Mouse (Mus musculus) ES-CJ7 (cell line): Measurements from ENCODE around the gene Pld5.
A peak's percentile ranks its signal among the peaks of the same experiment; 100 is the strongest.
"Not testable (repeated sequence)": the region's sequence is repeated elsewhere in the genome, so short reads cannot be mapped to it uniquely, and the experiment has no call there.

ENCODE experiments used
- DNase-seq: peaks from one replicate; pipeline ENCODE4 v3.0.0; 2011; ENCODE audit warnings: low read depth, low spot score

The Pld5 gene

DNA sequence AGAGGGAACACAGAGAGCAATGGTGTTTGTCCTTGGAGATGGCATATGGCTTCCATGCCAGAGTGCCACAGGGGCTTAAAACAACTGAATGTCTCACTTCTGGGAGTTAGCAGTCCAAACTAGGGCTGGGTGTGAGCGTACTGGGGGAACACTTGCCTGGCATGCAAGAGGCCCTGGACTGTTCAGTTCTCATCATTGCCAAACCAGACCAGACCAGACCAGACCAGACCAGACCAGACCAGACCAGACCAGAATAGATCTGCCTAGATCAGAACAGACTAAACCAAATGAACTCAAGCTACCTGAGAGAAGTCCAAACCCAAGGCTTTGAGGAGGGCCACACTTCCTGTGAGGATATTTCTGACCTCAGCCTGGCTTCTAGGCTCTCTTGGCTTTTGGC is 228.7 kb downstream of the Pld5 start:
- peak; percentile 60 for DNase-seq

DNA sequence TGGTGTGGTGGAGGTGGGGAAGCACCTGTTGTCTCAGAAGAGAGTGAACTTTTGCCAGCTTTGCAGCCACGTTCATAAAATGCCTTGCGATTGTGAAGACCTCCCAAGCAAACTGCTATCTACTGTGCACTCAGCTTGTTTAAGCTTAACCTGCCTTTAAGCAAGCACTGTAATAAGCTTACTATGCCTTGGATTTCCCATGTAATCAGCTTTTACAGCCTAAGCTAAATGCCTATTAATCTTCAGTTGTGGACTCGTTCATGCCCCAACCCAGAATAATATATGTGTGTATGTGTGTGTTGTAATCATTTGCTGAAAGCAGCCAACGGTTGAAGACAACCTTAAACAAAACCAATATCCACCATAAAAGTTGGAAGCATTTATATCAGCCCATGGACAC is 232.1 kb downstream of the Pld5 start:
- DNase-seq, result no peak

- no peak for DNase-seq
Observed at GRCm38 (mm10) chr1:176039923-176040322, 235.2 kb downstream of the Pld5 start.

- no peak for DNase-seq
Observed at GRCm38 (mm10) chr1:176036028-176036427, 239.1 kb downstream of the Pld5 start.

DNA sequence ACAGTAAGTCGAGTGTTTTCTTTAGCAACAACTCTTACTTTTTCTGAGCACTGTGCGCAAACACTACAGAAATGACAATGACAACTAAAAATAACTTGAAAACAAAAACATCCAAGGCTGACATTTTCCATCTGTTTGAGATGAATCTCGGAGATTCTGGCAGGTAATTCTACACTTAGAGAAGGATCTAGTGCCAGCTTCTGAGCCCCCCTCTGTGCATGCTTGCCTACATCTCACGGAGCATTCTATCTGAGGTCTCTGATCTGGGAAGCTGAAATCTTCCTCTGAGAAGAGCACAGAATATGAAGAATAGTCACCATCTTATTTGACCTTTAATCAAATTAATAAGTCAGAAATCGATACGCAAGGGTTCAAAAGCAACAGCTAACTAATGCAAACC is 240.4 kb downstream of the Pld5 start:
- DNase-seq, result no peak

GRCm38 (mm10) chr1:176033698-176034097 is 241.4 kb downstream of the Pld5 start:
- no peak for DNase-seq

DNA sequence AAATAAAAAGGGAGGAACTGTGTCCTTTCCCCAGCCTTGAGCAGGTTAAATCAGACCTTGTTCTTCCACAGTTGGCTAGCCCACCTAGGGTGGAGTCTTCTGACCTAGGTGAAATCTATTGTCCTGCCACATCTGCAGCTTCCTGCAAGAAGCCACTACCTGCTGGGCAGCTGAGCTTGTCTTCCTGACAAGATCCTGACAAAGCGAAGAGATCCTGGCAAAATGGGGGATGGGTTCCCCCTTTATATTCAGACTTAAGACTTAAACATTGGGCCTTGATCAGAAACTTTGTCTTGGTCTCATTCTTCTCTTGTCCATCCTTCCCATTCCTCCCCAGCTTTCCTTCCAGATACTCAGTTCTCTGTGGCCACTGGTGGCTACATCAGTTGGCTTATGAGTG is 246.0 kb downstream of the Pld5 start:
- peak; percentile 91 for DNase-seq

- DNase-seq, result peak; percentile 79
Observed at GRCm38 (mm10) chr1:176028397-176028796, 246.7 kb downstream of the Pld5 start.

DNA sequence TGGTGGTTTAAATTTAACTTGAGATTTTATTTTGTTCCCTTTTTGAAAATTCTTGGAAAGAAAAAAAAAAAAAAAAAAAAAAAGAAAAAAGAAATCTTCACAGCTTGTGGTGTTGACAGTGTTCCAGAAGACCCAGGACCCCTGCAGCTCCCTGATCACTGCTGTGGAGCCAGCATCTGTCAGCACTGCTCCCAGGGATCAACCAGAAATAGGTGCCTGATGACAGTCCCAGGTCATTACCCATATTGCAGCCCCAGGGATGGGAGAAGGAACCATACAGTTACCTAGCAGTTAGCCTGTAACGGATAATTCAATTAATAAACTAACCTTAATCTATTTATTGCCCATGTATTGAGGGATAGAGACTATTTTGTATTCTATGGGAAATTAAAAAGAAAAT is 250.6 kb downstream of the Pld5 start:
- no peak for DNase-seq

DNA sequence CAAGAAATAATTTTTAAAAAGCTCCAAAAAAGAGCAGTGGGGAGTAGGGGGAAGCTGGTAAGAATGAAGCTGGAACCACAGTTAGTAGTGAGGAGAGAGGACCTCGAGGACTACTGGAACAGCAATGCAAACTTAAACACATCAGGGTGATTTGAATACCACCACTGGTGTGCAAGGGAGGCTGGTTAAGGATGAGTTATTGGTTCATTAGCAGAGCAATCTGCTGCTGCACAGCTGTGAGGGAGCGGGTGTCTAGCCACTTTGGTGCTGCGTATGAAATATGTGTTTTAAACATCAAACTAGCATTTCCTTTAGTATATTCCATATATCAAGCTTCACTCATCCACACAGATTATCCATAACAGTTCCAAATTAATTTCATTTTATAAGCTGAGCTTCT is 256.6 kb downstream of the Pld5 start:
- no peak for DNase-seq

DNA sequence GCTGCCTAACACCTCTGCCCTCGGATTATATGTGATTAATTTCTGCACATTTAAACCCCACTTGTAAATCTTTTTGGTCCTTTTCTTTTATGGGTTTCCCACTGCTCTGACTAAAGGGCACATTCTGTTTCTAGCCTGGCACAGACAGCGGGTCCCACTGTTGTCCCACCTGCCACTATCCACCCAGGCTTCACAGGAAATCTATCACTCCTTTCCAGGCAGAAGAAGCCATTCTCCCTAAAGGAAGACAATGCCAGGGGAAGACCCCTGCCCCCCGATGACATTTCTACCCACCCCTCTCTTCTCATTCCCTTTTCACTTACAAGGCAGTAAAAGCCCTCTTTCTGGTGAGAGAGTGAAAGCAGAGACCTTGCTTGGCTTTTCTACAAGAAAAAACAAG is 259.0 kb downstream of the Pld5 start:
- DNase-seq, result no peak

DNA sequence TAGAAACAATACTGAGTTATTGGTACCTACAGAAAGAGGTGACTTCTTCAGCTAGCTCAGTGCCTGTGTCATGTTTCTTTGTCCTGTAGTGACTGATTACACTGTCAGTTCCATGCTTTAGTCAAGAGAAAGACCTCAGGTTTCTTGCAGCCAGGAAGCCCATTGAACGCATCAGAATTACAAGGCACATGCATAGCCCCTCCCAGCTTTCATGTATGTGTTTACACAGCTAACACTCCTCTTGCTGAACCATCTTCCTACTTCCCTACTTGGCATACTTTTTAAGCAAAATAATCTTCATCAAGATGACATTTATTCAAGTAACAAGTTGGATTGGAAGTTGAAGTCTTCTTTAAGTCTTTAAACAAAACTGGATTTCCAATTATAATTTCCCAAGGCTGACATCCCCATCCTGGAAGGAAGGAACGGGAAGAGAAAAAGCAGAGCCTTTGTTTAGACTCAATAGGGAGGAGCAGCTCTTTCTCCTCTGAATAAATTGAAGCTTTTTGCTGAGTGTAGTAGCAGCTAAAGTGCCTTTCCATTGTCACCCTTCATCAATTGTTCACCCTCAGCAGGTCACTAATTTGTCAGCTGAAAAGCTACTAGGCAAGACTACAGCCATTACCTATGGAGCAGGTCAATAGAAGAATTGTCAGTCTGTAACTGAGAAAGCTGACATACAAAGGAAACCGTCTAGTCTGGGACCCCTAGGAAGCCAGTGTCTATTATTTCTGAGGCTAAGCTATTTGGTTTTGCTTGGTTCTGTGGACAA is 261.4 kb downstream of the Pld5 start:
- DNase-seq, result peak; percentile 59

GRCm38 (mm10) chr1:176011535-176011934 is 263.6 kb downstream of the Pld5 start:
- DNase-seq, result no peak

- no peak for DNase-seq
Observed at GRCm38 (mm10) chr1:176011072-176011471, 264.0 kb downstream of the Pld5 start.

DNA sequence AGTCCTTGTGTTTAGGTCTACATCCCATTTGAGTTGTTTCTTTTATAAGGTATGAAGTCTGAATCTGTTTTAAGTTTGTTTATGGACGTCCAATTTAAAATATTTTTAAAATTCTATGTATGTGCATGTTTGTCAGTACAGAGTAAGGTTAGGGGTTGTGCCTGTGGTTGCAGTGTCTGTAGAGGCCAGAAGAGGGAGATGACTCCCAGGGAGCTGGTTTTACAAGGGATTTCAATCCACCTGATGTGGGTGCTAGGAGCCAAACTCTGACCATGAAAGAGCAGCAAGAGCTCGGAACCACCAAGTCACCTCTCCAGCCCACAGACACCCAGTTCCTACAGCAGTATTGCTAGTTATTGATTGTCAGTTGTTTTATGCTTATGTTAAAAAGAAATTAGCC is 266.7 kb downstream of the Pld5 start:
- peak; percentile 51 for DNase-seq

DNA sequence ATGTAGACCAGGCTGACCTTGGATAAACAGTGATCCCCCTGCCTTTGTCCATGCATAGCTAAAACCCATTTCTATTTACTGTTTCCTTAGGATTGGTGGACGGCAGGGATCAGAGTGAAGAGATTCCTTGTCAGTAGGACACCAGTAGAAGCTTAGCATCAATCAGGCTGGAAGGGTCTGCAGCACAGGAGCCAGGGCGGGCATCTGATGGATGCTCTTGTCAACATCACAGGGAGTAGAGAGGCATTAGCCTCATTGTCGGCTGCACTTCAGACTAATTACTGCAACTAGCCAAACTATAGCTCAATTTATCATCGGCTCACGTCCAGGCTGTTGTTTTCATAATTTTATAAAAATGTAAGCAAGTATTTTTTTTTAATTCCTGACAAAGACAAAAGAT is 274.5 kb downstream of the Pld5 start:
- no peak for DNase-seq

GRCm38 (mm10) chr1:175997076-175997651 is 277.9 kb downstream of the Pld5 start:
- no peak for DNase-seq

DNA sequence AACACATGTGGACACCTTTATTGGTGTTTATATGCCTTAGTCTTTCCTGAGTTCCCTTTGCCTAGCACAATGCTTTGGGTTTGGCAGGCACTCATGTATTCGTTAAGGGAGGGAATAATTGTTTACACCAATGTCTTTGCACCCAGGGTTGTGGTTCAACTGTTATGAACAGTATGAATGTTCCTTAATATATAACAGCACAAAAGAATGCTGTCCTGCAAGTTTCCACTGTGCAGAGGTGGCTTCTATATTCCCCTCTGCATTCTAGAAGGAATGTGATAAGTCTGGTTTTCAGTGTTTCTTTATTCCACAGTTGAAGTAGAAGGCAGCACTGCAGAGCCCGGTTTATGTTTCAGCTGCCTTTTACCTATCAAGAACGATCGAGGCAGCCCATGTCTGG is 286.2 kb downstream of the Pld5 start:
- no peak for DNase-seq

DNA sequence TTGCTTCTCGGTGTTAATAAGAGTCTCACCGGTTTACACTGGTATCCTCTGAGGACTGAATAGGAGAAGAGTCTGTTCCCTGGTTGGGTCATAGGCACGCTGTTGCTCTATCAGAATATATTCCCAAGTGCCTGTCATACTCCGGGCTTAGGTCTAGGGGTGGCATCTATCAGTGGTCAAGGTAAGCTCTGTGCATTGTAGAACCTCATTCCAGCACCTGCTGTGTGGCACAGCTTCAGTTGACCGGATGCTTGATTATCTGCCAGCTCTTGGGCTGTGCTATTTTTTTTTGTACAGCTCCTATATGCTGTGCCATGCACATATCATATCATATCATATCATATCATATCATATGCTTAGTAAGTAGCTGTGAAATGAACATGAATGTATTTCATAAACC is 286.7 kb downstream of the Pld5 start:
- no peak for DNase-seq

DNA sequence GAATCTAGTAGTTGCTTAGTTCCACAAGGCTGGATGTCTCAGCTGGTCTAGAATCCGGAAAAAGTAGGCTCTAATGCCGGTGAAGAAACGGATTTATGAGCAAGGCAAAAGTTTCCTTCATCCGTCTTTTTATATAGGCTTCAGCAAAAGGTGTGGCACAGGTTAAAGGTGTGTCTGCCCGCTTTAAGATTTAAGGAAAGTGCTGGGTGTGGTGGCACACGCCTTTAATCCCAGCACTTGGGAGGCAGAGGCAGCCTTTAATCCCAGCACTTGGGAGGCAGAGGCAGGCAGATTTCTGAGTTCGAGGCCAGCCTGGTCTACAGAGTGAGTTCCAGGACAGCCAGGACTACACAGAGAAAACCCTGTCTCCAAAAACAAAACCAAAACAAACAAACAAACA is 296.1 kb downstream of the Pld5 start, which contains the start of gene Rbm8a2:
TSS of gene Rbm8a2 (minus strand) at position 101 of the 400 bp plus-strand sequence.
- DNase-seq, result not testable (repeated sequence)

GRCm38 (mm10) chr1:175970710-175971109 is 304.4 kb downstream of the Pld5 start:
- no peak for DNase-seq

DNA sequence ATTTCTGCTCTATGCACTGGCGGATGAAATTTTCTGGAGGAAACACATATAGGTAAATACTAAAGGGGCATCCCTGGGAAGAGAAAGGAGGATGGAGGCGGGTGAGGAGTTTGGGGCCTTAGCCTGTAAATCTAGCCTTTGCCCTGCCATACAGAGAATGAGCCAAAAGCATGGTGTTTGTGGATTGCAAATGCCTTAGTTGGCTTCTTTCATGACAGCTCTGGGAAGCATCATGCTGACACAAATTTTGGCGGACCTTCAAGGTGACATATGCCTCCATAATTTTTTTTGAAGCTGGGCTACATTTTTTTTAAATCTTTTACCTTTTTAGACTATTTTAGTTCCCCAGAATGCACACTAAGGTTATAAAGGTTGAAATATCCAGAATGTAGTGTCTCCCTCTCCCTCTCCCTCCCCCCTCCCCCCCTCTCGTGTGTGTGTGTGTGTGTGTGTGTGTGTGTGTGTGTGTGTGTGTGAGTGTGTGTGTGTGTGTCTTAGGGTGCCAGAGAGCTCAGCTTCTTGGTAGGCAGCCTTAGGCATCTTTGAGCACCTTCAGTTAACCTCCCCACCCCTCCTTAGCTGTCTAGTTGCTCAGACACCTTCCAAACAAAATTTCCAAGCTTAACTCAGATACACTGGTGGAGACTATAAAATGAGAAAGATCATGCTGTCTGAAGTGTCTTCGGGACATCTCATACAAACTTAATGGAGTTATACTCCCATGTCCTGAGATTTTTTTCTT is 307.9 kb downstream of the Pld5 start:
- no peak for DNase-seq

- DNase-seq, result no peak
Observed at GRCm38 (mm10) chr1:175961786-175962185, 313.3 kb downstream of the Pld5 start.
